Mouse (Mus musculus) retina, adult 2 months (tissue): ENCODE measurements around the gene Arid3a.
"Not testable (repeated sequence)": the region's sequence is repeated elsewhere in the genome, so short reads cannot be mapped to it uniquely, and the experiment has no call there.

Experiments used
- DNase-seq: peaks from one replicate; pipeline ENCODE4 v3.0.0-alpha.2; 2012; ENCODE audit warnings: low read depth, low spot score

Gene Arid3a

DNA sequence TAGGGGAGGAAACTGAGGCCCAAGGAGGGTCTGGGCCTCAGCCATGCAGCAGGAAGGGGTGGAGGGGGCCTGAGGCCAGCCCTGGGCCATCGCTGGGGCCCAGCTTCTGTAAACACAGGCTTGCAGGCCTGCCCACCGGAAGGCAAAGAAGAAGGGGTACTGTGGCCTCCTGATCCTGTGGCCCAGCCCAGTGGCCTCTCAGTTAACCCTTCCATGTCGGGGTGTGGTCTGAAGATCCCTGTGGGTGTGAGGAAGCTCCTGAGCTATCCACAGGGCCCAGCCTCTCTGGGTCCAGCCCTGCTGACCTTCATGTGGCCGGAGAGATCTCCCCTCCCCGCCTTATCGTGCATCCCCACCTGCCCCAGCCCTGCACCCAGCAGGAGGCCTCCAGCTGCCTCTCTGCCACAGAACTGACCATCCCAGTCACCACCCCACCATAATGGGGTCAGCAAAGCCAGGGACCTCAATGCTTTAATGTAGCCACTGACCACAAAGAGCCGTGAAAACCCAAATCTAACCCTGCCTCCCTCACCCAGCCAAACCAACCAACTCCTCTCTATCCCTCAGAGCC is 20.0 kb downstream of the Arid3a start:
- no peak for DNase-seq

DNA sequence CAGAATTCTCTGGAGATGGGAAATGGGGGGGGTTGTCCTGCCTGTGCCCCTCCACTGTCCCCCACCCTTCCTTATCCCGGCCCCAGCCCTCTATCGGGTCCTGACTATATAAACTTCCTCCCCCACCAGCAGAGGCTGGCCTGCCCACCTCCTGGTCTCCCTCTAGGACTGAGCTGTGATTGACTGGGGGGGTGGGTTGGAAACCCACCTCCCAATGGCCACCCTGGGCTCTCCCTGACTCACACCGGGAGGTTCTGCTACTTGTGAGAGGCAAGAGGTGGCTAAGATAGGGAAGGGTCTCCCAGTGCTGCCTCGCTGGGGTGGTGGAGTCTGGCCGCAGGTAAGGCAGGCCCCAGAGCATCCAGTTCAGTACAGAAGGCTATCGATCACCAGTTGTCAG is 20.7 kb downstream of the Arid3a start:
- DNase-seq, result no peak

DNA sequence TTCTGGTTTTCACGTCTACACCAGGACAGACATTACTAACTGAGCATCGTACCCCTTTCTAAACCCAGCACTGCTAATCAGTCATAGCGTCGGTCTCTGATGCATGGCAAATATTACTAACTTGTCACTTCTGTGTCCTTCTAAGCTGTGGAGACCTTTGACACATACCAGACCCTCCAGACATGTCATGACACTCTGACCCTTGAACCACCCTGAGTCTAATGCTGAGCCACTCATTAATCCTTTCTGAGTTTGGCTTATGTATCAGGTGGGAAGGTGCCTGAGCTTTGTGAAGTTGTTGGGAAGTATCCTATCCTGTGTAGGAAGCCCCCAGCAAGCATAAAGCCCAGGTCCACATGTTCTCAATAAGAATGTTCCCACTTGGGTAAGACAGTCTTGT is 23.0 kb downstream of the Arid3a start:
- no peak for DNase-seq

DNA sequence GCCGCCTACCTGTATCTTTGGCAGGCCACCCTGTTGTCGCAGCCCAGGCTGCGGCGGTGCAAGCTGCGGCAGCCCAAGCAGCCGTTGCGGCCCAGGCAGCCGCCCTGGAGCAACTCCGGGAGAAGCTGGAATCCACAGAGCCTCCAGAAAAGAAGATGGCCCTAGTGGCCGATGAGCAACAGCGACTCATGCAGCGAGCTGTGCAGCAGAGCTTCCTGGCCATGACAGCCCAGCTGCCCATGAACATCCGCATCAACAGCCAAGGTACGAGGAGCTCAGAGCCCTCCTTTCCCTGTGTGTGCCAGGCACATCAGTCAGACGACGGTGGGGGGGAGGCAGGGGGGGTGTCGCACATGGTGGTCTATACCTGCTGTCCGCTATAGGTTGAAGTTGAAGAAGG is 23.8 kb downstream of the Arid3a start:
- DNase-seq, result no peak

DNA sequence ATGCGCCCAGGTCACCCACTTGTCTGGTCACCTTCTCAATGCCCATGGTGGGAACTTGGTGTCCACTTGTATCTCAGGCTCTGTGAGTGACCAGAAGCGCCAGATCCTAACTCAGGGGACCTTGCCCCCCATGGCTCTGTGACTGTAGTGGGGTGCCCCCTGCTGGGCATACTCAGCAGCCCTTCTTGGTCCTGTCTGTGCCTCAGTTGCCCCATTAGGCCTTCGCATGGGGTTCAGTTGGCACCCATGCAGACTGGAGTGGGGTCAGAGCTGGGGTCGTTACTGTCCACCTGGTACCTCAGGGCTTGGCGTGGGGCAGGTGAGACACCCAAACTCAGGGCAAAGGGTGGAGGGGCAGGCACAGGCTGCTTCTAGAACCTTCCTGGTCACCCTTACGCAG is 27.1 kb downstream of the Arid3a start:
- no peak for DNase-seq

DNA sequence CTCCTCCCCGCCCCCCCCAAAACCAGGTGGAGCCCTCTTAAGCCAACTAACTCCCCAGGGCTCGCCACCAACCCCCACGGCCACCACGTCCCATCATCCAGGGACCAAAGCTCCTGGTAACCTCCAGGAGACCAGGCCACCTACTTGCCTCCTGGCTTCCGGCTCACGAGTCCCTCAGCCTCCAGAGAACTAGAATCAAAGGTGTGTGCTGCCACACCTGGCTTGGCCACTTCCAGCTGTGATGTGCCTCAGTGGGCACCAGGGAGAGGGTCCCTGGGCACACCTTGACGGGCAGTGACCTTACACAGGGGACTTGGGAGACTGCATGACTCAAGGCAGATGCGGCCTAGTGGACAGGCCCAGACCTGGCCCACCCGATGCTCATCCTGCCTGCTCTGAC is 28.8 kb downstream of the Arid3a start:
- no peak for DNase-seq

DNA sequence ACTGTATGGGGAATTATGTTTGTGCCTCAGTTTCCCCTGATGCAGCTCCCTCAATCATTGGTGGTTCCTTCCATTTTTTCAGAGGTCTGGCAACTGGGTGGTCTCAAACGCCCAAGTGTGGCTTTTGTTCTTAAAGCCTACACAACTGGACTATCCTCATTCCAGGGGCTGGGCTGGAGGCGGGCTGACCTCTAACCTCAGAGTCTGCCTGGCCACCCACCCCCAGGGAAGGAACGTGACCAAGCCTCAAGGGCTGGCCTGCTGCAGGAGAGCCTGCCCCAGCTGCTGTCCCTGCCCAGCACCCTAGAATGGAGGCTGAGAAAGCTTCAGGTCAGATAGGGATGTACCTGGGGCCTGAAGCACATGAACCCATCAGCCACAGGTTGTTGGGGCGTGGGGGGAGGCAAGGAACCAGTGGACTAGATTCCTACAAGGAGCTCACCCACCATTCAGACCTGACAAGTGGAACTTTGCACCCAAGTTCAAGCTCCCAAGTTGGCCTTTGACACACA is 29.9 kb downstream of the Arid3a start:
- DNase-seq, result no peak

DNA sequence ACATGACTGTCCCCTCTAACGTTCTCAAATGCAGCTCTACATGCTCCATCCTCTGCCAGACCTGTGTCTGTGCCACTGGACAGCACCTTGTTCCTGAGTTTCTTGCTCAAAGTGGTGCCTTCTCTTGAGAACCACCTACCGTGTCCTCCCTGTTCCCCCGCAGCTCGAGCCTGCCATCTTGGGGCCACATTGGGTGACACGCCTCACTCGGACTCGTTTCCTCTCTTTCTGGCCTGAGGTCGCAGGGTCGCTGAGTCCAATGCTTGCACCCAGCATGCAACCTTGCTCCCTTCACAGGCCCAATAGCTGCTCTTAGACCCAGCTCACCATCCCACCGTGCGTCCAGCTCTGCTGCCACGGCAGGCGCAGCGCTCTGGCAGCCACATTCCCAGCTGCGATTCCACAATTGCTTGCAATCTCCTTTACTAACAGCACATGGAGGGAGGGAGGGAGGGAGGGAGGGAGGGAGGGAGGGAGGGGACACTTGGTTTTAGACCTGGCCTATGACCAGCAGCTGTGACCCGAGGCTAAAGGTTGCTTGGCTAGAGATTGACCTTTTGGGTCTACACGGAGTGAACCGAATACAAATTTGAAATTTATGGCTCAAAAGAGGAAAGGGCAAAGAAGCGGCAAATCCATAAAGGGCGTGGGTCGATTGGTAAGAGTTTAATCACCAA is 31.4 kb downstream of the Arid3a start:
- DNase-seq, result peak; percentile 37

DNA sequence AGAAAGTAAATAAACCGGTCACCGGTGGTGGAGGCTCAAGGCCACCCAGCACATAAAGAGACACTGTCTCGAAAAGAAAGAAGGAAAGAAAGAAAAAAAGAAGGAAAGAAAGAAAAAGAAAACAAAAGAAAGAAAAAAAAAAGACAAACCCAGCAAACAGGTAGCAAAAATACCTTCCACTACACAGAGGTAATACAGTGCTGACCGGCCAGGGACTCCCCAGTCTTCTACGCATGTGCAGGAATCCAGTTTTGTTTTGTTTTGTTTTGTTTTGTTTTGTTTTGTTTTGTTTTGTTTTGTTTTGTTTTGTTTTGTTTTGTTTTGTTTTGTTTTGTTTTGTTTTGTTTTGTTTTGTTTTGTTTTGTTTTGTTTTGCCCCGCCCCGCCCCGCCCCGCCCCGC is 32.6 kb downstream of the Arid3a start:
- DNase-seq, result not testable (repeated sequence)

DNA sequence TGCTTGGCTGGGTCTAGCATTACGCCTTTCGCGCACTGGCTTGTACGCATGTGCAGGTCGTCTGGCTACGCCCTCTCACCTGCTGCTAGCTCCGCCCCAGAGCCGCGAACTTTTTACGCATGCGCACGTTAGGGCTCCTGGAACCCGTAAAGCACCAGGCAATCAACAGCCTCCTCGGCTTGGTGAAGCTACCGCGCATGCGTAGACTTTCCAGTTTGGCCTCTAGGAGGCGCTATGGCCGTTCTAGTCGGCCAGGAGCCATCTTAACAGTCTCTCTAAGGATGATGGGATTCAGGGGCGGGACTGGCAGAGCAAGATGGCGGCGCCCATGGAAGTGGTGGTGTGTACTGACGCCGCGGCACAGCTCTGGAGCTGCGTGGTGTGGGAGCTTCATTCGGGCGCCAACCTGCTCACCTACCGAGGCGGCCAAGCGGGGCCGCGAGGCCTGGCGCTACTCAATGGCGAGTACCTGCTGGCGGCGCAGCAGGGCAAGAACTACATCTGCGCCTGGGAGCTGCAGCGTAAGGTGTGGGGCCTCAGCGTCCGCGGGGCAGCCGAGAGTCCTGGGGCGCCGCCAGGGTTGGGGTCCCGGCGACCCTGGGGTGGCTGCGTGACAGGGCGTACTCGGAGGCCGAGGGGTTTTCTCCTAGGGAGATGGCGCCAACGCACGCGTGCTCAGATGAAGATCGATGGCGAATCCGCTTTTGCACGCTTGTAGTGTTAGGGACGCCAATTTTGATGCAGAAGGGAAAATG is 33.2 kb downstream of the Arid3a start, which contains the start of gene Wdr18:
Gene Wdr18, plus strand, starts transcription at position 306 of the 755 bp plus-strand sequence.
- peak; percentile 100 for DNase-seq

DNA sequence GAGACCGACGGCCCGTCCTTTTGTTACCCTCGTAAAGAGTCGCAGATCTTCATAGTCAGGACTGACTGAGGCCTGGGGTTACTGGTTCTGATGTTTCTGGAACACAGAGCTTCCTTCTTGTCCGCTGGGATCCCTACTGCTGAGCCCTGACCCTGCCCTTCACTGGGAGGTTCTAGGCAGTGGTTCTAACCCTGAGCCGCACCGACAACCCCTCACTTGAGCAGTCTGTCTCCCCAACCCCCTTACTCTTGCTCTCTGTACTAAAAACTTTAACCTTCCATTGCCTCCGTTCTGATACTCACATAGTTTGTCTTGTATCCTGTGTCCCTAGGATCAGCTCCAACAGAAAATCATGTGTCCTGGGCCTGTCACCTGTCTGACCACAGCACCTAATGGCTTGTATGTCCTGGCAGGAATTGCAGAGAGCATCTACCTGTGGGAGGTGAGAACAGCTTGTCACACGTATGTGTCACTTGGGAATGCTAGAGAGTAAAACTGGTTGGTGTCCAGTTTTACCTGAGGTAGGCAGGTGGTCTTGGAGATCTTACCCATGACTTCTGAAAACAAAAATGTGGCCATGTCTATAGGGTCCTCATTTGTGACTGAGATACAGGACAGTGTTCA is 33.9 kb downstream of the Arid3a start:
- no peak for DNase-seq

DNA sequence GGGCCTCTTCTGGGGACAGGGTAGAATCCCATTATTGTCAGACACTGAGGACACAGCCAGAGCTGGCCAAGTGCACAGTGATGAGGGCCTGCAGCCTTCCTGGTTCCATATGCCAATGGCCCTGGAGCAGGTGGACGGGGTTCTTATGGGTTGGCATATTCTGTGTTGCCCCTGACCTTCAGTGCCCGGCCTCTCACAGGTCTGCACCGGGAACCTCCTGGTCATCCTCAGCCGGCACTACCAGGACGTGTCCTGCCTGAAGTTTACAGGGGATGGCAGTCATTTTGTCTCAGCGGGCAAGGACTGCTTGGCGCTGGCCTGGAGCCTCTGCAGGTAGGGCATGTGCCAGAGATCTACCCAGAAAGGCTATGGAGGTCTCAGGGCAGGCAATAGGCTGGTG is 37.9 kb downstream of the Arid3a start:
- DNase-seq, result no peak

DNA sequence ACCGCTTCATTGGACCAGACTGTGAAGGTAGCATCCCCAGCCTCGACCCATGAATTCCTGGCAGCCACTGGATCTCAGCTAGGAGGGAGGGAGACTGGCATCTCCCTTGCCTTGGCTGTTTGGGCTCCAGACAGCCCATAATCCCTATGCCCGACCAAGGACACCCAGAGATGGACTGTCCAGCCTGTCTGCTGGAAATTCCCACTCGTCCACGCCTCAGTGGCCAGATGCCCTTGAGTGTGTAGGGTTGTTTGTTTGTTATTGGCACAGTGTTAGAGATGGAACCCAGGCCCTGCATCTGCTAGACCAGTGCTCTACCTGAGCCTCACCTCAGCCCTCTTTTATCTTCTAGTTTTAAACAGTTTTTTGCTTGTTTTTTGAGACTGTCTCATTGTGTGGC is 38.5 kb downstream of the Arid3a start:
- DNase-seq, result no peak

DNA sequence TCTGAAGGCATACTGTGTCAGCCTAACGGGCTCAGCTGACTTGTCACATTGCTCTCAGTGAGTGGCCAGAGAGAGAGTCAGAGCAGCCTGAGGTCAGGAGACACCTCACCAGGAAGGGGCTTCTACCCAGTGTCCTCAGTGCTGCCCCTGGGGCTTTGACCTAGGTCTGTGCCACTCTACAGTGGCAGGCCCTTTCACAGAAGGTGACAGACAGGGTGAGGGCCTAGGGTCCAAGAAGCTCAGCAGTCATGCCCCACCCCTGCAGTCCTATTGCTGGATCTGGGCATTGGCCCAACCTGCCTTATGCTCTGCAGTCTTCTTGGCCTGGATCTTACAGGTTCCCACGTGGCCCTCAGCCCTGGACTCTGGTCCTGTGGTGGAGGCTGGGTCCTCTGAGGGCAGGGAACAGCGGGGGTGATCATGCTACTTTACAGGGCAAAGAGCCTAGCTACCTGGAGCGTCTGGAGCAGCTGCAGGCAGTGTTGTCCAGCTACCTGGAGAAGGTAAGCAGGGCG is 40.1 kb downstream of the Arid3a start:
- DNase-seq, result no peak

DNA sequence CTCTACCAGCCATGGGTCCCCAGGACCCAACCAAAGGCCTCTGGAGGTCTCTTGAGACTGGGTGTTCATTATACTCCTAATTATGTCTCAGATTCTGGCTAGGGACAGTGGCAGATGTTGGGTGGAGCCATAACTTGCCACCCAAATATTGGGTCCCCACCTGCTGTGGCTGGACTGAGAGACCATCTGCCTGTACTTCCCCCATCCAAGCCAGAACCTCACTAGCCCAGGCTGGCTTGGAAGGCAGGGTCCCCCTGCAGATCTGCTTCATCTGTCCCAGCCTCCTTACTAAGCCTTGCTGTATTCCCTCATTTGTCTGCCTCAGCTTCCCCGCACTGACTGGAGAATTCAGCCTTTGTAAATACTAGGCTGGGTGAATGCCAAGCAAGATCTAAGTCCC is 41.3 kb downstream of the Arid3a start:
- DNase-seq, result no peak

DNA sequence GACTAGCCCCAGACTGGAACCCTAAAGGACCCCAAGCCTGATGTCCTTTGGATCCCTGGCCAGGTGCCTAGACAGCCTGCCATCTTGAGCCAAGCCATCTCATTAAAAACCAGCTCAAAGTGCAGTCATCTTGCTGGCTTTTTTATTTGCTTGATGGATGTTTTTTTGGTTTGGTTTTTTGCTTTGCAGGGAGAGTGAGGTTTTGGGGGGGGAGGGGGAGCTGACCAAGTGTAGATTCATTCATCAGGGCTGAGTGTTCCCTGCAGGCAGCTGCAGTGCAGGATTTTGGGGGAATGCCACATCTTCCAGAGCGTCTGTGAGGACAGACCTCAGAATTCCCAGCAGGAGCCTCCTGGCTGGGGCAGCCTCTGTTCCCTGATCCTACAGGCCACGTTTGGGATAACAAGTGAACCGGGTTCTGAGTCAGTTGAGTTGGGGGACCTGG is 42.3 kb downstream of the Arid3a start:
- DNase-seq, result no peak

DNA sequence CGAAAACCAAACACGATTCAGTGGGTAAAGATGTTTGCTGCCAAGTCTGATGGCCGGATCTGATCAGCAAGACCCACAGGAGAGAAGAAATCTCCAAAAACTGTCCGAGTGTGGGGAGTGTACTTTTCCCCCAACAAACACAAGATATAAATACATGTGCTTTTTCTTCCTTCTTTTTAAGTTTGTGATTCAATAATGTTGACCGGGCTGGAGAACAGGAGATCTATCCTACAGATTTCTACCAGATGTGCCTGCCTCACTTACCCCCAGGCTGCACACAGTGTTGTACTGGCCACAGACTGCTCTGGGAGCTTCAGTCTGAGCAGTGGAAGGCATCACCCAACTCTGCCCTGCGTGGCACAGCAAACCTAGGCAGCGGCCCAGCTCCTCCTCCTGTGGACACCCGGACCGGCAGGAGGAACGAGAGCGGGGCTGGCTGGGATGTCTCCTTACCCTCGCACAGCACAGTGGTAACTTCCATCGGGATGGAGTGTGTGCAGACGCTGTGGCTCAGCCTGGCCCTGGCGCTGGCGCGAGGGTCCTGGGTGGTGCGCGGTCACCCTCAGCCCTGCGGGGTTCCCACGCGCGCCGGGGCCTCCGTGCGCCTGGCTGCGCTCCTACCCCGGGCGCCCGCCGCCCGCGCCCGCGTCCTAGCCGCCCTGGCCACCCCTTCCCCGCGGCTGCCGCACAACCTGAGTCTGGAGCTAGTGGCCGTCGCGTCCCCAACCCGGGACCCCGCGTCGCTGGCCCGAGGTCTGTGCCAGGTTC is 43.8 kb downstream of the Arid3a start, which contains the start of gene Grin3b:
Gene Grin3b, plus strand, starts transcription at position 301 of the 768 bp plus-strand sequence.
- DNase-seq, result no peak

DNA sequence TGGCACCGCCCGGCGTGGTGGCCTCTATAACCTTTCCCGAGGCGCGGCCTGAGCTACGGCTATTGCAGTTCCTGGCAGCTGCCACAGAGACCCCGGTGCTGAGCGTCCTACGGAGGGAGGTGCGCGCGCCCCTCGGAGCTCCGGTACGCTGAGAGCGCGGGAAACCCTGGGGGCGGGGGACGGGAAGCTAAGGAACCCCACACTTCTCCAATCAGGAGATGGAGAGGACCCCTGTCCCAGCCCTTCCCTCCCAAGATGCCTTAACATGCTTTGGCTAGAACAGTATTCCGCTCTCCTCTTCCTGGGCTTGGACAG is 44.3 kb downstream of the Arid3a start:
- no peak for DNase-seq

DNA sequence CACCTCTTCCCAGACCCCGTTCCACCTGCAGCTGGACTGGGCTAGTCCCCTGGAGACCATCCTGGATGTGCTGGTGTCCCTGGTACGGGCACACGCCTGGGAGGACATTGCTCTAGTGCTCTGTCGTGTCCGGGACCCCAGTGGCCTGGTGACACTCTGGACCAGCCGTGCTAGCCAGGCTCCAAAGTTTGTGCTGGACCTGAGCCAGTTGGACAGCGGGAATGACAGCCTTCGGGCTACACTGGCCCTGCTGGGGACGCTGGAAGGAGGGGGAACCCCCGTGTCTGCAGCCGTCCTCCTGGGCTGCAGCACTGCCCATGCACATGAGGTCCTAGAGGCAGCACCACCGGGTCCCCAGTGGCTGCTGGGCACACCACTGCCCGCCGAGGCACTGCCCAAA is 46.0 kb downstream of the Arid3a start:
- DNase-seq, result no peak

DNA sequence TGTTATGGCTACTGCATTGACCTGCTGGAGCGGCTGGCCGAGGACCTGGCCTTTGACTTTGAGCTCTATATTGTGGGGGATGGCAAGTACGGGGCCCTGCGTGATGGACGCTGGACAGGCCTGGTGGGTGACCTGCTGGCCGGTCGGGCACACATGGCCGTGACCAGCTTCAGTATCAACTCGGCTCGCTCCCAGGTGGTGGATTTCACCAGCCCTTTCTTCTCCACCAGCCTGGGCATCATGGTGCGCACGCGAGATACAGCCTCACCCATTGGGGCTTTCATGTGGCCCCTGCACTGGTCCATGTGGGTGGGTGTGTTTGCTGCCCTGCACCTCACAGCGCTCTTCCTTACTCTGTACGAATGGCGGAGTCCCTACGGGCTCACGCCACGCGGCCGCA is 47.2 kb downstream of the Arid3a start:
- DNase-seq, result no peak

DNA sequence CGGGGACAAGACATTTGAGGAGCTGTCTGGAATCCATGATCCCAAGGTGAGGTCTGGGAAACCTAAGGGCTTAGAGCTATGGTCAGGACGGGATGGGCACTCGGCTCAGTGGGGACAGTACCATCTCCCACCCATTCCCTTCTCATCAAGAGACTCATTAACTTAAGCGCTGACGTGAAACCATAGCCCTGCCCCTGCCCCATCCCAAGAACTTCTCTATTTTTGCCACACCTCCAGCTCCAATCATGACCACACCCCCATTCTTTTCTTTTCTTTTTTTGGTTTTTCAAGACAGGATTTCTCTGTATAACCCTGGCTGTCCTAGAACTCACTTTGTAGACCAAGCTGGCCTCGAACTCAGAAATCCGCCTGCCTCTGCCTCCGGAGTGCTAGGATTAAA is 47.8 kb downstream of the Arid3a start:
- DNase-seq, result no peak
